Mouse (Mus musculus): ENCODE results near the gene Dnajc8.
"Not testable (repeated sequence)": the region's sequence is repeated elsewhere in the genome, so short reads cannot be mapped to it uniquely, and the experiment has no call there.

The Dnajc8 gene

GRCm38 (mm10) chr4:132515369-132516155 lies 19.8 kb upstream of the Dnajc8 start:
- peak; percentile 99 for DNase-seq (ENCODE audit: extremely low read depth, low read depth)

GRCm38 (mm10) chr4:132518066-132518465 lies 17.3 kb upstream of the Dnajc8 start:
- DNase-seq (ENCODE audit: extremely low read depth, low read depth) = no peak

- no peak for DNase-seq (ENCODE audit: extremely low read depth, low read depth)
Observed at GRCm38 (mm10) chr4:132519188-132519587, 16.2 kb upstream of the Dnajc8 start.

- DNase-seq (ENCODE audit: extremely low read depth, low read depth) = no peak
Observed at GRCm38 (mm10) chr4:132524321-132524741, 11.0 kb upstream of the Dnajc8 start.

DNA sequence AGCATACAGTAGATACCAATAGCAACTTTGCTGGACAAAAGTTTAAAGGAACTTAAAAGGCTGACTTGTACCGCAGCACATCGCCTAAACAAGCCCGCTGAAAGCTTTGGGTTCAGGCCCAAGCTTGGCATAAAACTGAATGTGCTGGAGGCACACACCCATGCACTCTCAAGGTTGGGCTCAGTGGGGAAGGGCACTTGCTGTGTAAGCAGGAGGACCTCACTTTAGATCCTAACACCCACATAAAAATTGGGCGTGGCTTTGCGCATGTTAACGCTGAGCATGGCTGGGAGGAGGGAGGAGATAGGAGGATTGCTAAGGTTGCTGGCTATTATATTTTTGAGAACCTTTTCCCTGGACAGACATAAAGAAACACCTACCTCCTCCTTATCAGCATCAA lies 10.5 kb upstream of the Dnajc8 start:
- no peak for DNase-seq (ENCODE audit: extremely low read depth, low read depth)

GRCm38 (mm10) chr4:132526678-132527077 lies 8.7 kb upstream of the Dnajc8 start:
- no peak for DNase-seq (ENCODE audit: extremely low read depth, low read depth)

DNA sequence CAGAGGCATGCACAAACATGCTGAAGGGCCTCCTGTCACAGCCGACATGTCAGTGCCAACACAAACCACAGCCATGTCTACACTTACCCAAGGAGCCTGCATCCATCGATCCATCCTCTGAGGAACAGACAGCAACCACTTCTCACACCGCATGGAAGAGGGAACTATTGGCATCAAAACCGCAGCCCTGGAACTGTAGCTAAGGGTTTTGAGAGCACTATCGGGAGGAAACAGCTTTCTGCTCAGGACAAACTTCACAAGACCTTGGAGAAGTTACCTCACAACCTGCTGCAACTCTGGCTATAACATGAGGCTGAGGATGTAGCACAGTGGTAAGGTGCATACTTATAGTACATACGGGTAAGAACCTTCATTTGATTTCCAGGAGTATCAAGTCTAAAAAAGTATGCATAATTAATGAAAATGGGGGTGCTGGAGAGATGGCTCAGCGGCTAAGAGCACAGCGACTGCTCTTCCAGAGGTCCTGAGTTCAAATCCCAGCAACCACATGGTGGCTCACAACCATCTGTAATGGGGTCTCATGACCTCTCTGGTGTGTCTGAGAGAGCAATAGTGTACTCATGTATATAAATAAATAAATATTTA lies 7.3 kb upstream of the Dnajc8 start:
- DNase-seq (ENCODE audit: extremely low read depth, low read depth) = peak; percentile 91

GRCm38 (mm10) chr4:132529344-132529743 lies 6.0 kb upstream of the Dnajc8 start:
- DNase-seq (ENCODE audit: extremely low read depth, low read depth) = peak; percentile 76

- peak; percentile 81 for DNase-seq (ENCODE audit: extremely low read depth, low read depth)
Observed at GRCm38 (mm10) chr4:132530033-132530804, 5.1 kb upstream of the Dnajc8 start.

DNA sequence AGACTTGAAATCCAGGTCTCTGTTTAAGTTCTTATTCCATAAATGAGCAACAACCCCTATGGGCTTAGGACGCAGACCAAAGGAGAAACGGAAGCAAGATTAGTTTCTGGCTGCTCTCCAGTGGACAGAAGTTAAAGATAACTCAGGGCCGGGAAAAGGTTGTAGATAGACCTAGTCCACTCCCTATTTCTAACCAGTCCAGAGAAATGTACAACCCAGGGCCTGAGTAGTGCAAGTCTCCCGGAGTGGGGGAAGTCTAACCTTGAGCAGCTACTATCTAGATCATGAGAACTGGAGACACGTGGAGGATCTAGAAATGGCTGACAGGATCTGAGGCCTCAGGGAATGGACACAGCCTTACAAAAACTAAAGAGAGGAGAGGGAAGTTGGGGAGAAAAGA lies 2.9 kb upstream of the Dnajc8 start:
- peak; percentile 85 for DNase-seq (ENCODE audit: extremely low read depth, low read depth)

DNA sequence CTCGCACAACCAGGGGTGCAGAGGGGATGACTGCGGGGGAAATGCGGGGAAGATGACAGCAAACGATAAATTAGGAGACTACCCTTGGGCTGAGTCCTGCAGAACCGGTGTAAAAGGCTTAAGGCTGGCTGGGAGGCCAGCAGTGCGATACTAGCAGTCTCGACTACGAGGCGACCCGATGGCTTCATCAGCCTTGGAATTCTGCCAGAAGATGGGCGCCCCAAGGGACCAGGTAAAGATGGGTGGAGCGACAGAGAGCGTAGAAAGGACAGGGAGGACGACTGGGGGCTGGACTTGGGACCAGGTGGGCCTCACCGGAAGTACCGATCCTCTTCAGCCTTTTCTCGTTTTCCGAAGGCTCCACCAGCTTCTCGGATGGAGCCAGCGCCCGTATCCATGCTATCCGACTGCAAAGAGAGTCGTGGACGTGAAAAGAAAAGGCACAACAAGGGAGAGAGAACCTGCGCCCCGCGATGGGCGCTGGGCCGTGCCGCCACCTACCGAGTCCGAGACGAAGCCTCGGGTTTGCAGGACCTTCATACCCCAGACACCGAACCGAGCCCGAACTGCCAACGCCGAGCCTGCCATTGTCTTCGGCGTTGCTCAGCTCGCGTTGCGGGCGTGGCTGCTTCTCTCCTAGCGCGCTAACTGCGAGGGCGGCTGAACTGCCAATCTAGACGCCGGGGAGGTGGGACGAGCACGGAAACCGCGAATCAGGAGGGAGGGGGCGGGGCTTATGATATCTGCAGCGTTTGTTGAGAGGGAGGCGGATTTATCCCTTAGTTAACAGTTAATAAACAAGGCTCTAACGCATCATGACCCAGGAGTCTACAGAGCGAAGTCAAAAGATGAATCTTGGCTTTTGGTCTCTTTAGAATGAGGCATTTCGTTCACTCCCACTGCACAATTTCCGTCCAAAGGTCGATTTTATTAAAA lies 2.1 kb upstream of the Dnajc8 start, which contains the start of gene Atpif1:
TSS of gene Atpif1 (minus strand) at position 679 of the 936 bp plus-strand sequence.
- DNase-seq (ENCODE audit: extremely low read depth, low read depth) = peak; percentile 90

DNA sequence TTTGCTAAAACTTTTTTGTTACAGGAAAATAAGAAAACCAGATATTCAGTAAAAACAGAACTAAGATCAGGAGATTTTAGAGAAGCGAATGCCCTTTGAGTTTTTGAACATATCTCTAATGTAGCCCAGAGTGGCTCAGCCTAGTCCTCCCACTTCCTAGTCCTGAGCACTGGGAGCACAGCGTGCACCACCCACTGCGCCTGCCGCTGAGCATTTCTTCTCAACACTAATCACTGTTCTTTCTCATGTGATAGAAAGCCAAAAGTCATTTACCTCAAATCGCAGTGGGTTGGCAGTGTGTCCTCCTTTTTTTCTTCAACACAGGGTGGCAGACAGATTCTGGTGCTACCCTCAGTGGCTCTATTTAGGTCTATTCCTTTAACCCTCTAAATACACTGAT lies 4.1 kb downstream of the Dnajc8 start:
- DNase-seq (ENCODE audit: extremely low read depth, low read depth) = no peak

DNA sequence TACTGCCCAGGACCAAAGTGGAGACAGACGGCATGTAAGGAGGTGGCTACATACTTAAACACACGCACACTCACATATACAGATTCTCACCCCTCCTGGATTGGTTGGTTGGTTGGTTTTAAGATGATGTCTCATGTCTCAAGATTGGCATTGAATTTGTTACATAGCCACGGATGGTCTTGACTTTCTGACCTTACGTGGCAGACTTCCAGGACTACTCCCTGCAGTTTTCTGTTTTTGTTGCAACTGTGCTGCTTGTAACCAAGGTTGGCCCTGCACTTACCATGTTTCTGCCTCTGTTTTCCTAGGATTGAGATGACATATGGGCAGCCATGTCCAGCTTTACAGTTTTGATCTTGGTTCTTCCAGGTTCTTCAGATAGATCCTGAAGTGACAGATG lies 6.1 kb downstream of the Dnajc8 start:
- DNase-seq (ENCODE audit: extremely low read depth, low read depth) = no peak

DNA sequence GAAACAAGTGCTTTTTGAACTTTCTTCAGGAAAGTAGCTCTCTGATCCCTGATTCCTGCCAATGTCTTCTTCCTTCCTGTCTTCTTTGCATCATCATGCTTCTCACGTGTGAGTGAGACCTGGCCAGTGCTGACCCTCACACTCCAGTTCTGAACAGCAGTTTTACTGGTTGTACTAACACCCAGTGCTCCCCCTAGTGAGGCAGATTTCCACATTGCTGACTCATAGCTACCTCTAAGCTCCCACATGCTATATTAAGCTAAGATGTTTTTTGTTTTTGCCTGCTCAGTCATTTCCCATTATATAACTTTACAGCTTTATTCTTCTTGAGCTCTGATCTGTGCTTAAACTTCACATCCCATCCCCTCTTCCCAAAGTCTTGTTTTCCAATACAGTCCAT lies 7.4 kb downstream of the Dnajc8 start:
- no peak for DNase-seq (ENCODE audit: extremely low read depth, low read depth)

DNA sequence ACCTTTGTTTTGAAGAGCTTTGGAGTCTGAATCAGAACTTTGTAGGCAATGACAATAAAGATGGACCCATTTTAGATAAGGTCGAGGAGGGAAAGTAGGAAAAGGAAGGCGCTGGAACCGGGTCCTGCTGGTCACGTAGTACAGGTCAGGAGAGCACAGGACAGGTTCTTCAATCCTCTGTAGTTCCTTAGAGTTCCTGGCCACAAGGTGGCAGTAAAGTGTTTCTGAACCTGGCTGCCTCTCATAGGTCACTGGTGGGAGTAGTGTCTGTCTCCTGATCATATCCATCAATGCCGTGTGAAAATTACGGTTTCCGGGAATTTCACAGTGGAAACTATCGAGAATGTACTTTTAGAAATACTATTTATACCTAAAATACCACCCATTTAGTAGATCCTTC lies 10.5 kb downstream of the Dnajc8 start:
- DNase-seq (ENCODE audit: extremely low read depth, low read depth) = no peak

DNA sequence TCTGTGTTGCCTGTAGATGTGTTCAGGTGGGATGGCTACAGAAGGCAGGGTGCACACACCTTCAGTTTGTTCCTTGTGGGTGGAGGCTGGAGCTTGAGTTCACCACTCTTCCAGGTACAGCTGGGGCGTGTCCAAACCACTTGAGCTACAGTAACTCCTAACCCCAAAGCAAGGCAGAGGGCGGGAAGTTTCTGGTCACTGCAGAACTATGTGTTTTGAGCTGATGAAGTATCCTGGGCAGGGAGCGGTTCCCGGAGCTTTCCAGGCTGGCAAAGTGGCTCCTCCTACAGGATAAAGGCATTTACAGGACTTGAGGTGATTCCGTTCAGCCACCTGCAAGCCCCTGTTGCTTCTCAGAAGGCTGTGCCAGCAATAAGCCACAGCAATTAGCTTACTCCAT lies 18.9 kb downstream of the Dnajc8 start:
- DNase-seq (ENCODE audit: extremely low read depth, low read depth) = no peak

GRCm38 (mm10) chr4:132554653-132555052 lies 19.3 kb downstream of the Dnajc8 start:
- DNase-seq (ENCODE audit: extremely low read depth, low read depth) = no peak

GRCm38 (mm10) chr4:132555550-132555949 lies 20.2 kb downstream of the Dnajc8 start:
- not testable (repeated sequence) for DNase-seq (ENCODE audit: extremely low read depth, low read depth)

DNA sequence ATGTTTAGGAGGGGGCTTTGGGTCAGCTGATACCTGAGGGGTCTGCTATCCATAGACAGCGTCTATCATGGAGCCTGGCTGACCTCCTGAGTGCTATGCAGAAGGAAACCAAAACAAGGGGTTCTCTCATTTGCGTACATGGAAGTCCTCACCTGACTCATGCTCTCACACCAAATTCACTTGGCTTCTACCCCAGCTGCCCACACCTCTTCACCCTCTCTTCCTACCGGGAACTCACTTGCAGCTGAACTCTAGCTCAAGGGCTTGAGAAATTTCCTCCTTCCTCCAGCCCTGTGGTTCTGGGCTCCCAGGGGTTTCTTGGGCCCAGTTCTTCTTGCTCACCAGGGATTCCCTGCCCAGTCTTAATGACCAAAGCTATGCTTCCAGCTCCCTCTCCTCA lies 27.9 kb downstream of the Dnajc8 start:
- DNase-seq (ENCODE audit: extremely low read depth, low read depth) = no peak

- DNase-seq (ENCODE audit: extremely low read depth, low read depth) = no peak
Observed at GRCm38 (mm10) chr4:132563965-132564364, 28.6 kb downstream of the Dnajc8 start, which contains the start of gene Ptafr. Ptafr (plus strand) TSS chr4:132564067.

Measured in MEL-GATA-1-ER (cell line).